Mouse (Mus musculus) spleen, adult 18-20 months (tissue): ENCODE data around the gene Ptprg.

Experiments used
- DNase-seq, 2 experiments: peaks; one replicate each; pipeline ENCODE4 v3.0.0; 2022; ENCODE audit warnings: mixed read lengths in 2 of 2

Gene Ptprg

GRCm38 (mm10) chr14:11553273-11553665, at the start of gene Ptprg:
Gene Ptprg, plus strand, starts transcription at chr14:11553532.
- DNase-seq, result peak in 1 of 2 experiments; percentile 15

- no peak for DNase-seq
These were observed 49.4 kb upstream of the Ptprg start for GRCm38 (mm10) chr14:11503803-11504365.

- DNase-seq, result no peak
These were observed 43.2 kb upstream of the Ptprg start for GRCm38 (mm10) chr14:11510173-11510572.

GRCm38 (mm10) chr14:11519171-11519570, 34.2 kb upstream of the Ptprg start:
- no peak for DNase-seq

GRCm38 (mm10) chr14:11523052-11523451, 30.3 kb upstream of the Ptprg start:
- no peak for DNase-seq

- no peak for DNase-seq
These were observed 23.7 kb upstream of the Ptprg start for GRCm38 (mm10) chr14:11529591-11529990.

GRCm38 (mm10) chr14:11534456-11534855, 18.9 kb upstream of the Ptprg start:
- no peak for DNase-seq

GRCm38 (mm10) chr14:11536121-11536520, 17.2 kb upstream of the Ptprg start:
- no peak for DNase-seq

GRCm38 (mm10) chr14:11551892-11552291, 1.4 kb upstream of the Ptprg start:
- DNase-seq, result no peak

GRCm38 (mm10) chr14:11552521-11553272, 635 bp upstream of the Ptprg start:
- DNase-seq, result no peak

GRCm38 (mm10) chr14:11553679-11554305, 460 bp downstream of the Ptprg start:
- DNase-seq, result no peak

GRCm38 (mm10) chr14:11554306-11555041, 1.1 kb downstream of the Ptprg start:
- DNase-seq, result no peak

GRCm38 (mm10) chr14:11555061-11555501, 1.7 kb downstream of the Ptprg start:
- no peak for DNase-seq

GRCm38 (mm10) chr14:11555521-11556355, 2.4 kb downstream of the Ptprg start:
- no peak for DNase-seq

- no peak for DNase-seq
These were observed 3.2 kb downstream of the Ptprg start for GRCm38 (mm10) chr14:11556356-11557130.

- no peak for DNase-seq
These were observed 5.2 kb downstream of the Ptprg start for GRCm38 (mm10) chr14:11558496-11558895.

- DNase-seq, result no peak
These were observed 7.4 kb downstream of the Ptprg start for GRCm38 (mm10) chr14:11560641-11561232.

- DNase-seq, result no peak
These were observed 8.1 kb downstream of the Ptprg start for GRCm38 (mm10) chr14:11561397-11561796.

GRCm38 (mm10) chr14:11562870-11563269, 9.5 kb downstream of the Ptprg start:
- no peak for DNase-seq

GRCm38 (mm10) chr14:11563656-11564055, 10.3 kb downstream of the Ptprg start:
- DNase-seq, result no peak

- no peak for DNase-seq
These were observed 11.1 kb downstream of the Ptprg start for GRCm38 (mm10) chr14:11564456-11564855.
